Mouse (Mus musculus) heart, embryonic 16.5 days (tissue): ENCODE measurements around the gene Nr1i3. TPM values are rescaled to one million over a fixed set of nuclear protein-coding genes. Genes with fewer than 3 reads are reported as not detected.
A peak's percentile ranks its signal among the peaks of the same experiment; 100 is the strongest.

Experiments used
- ATAC-seq: fragments of 200-750 bp; cut with Nextera tagmentation; replicated peaks from 2 replicates; pipeline ENCODE4 v1.8.0; 2017; ENCODE audit warnings: moderate number of reproducible peaks; ENCODE audit not compliant: insufficient read depth, low FRiP score; ENCODE audit errors: extremely low read depth
- H3K27ac ChIP-seq: fragments of 300-500 bp; sonication (generic); 2 replicates; pipeline ENCODE4 v1.5.1; 2014; ENCODE audit warnings: mild to moderate bottlenecking, low read length, control low read depth, moderate library complexity
- H3K27me3 ChIP-seq: fragments of 300-500 bp; sonication (generic); 2 replicates; pipeline ENCODE4 v1.6.1; 2014; ENCODE audit warnings: low read length, mixed read lengths; ENCODE audit not compliant: control insufficient read depth, insufficient read depth
- H3K36me3 ChIP-seq: fragments of 300-500 bp; sonication (generic); 2 replicates; pipeline ENCODE4 v1.6.1; 2014; ENCODE audit not compliant: control insufficient read depth, insufficient read depth
- H3K4me1 ChIP-seq: fragments of 300-500 bp; sonication (generic); 2 replicates; pipeline ENCODE4 v1.6.1; 2014; ENCODE audit warnings: low read length, mixed read lengths; ENCODE audit not compliant: control insufficient read depth, insufficient read depth
- H3K4me2 ChIP-seq: fragments of 300-500 bp; sonication (generic); 2 replicates; pipeline ENCODE4 v1.6.1; 2014; ENCODE audit warnings: low read depth, mild to moderate bottlenecking, control low read depth, low read length
- H3K4me3 ChIP-seq: fragments of 300-500 bp; sonication (generic); 2 replicates; pipeline ENCODE4 v1.5.1; 2014; ENCODE audit warnings: mild to moderate bottlenecking, control low read depth, low read length
- H3K9ac ChIP-seq: fragments of 300-500 bp; sonication (generic); 2 replicates; pipeline ENCODE4 v1.6.1; 2014; ENCODE audit warnings: low read length, control low read depth
- H3K9me3 ChIP-seq: fragments of 300-500 bp; sonication (generic); replicated peaks from 2 replicates; pipeline ENCODE4 v1.6.1; 2016; ENCODE audit warnings: low read length; ENCODE audit not compliant: control insufficient read depth
- WGBS: fragments of 180-500 bp; shearing (Covaris S2); extraction: QIAGEN DNeasy Blood & Tissue Kit; methylation state at CpG from one replicate; pipeline ENCODE4 v1.1.7; 2014; 5-methylcytosine and 5-hydroxymethylcytosine counted together
- polyA plus RNA-seq: library from polyadenylated mRNA; unstranded; fragments of >200 nt; fragmentation: Nextera tagmentation; extraction: Ambion mirVana; gene quantifications from 2 replicates; pipeline ENCODE4 v1.2.1, GENCODE M21; 2015

Gene Nr1i3
- polyA plus RNA-seq, 1 experiment from 2014 or later: 0.43 TPM

DNA sequence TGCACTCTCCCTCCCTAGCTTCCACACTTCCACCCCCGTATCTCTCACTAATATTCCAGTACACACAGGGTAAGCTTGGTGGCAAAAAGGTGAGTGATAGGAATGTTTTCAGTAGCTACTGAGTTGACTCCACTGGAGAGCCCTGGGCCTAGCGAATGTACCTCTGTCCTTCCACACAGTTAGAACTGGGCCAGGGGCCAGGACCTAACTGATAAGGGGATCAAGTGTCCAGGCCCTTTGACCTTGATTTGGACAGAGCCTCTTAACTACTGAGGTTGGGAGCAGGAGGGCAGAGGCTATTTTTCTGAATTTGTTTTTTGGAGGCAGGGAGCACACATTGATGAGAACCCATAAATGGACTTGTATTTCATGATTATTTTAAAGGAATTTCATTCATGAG lies 10.0 kb downstream of the Nr1i3 start:
- Histone ChIP-seq H3K9ac (no peak overlapping the region), H3K4me3 (no peak overlapping the region), H3K36me3 (peaks cover 15% of the 10 kb centered on the region), H3K9me3 (no peaks in the 10 kb centered on the region), H3K27ac (no peak overlapping the region), H3K4me1 (peaks cover 10% of the 10 kb centered on the region), H3K4me2 (no peak overlapping the region), H3K27me3 (no peaks in the 10 kb centered on the region)
- no peak for ATAC-seq
- 58% methylated on average over 2 of the region's 2 CpGs for WGBS

- Histone ChIP-seq H3K4me2 (no peak within 1 kb of the TSS), H3K9me3 (no peaks in the 10 kb centered on the region), H3K27me3 (no peaks in the 10 kb centered on the region), H3K36me3 (peaks cover 5% of the 10 kb centered on the region), H3K4me1 (peaks cover 10% of the 10 kb centered on the region), H3K9ac (no peak within 1 kb of the TSS), H3K27ac (no peak within 1 kb of the TSS), H3K4me3 (no peak within 1 kb of the TSS)
- WGBS: 78% methylated on average over 5 of the region's 5 CpGs
- no peak for ATAC-seq
Measured at GRCm38 (mm10) chr1:171224857-171225256, 11.1 kb downstream of the Nr1i3 start, which contains the start of gene Apoa2. Gene Apoa2, plus strand, starts transcription at chr1:171225054.

DNA sequence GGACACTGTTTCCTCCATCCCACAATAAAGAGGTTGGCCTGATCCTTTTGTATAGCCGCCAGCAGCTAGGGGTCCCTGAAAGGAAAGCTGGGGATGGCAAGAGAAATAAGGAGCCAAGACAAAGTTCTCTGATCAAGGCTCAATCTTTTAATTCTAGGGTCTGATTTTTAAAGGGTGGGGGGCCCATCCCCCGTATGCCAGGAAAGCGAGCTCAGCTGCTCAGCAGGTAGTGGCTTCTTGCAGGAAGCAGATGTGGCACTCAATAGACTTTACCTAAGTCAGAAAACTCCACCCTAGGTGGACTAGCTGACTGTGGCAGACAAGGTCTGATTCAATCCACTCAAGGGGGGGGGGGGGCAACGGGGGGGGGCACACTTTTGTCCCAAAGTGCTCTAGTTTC lies 13.0 kb downstream of the Nr1i3 start:
- 58% methylated on average over 4 of the region's 4 CpGs for WGBS
- no peak overlapping the region for H3K9ac ChIP-seq
- no peak for ATAC-seq
- no peak overlapping the region for H3K4me3 ChIP-seq
- no peak overlapping the region for H3K4me2 ChIP-seq
- H3K36me3 ChIP-seq: no peaks in the 10 kb centered on the region
- no peaks in the 10 kb centered on the region for H3K27me3 ChIP-seq
- no peak overlapping the region for H3K27ac ChIP-seq
- H3K4me1 ChIP-seq: peaks cover 2% of the 10 kb centered on the region; the same call in 1 of the 2 replicates
- H3K9me3 ChIP-seq: no peaks in the 10 kb centered on the region

- Histone ChIP-seq H3K27me3 (no peaks in the 10 kb centered on the region), H3K4me1 (peaks cover 2% of the 10 kb centered on the region; the same call in 1 of the 2 replicates), H3K9me3 (no peaks in the 10 kb centered on the region), H3K4me2 (no peak overlapping the region), H3K9ac (no peak overlapping the region), H3K27ac (no peak overlapping the region), H3K36me3 (no peaks in the 10 kb centered on the region), H3K4me3 (no peak overlapping the region)
- 76% methylated on average over 1 of the region's 1 CpGs for WGBS
- ATAC-seq: no peak
Measured at GRCm38 (mm10) chr1:171227879-171228278, 14.1 kb downstream of the Nr1i3 start.

GRCm38 (mm10) chr1:171229750-171230149 lies 16.0 kb downstream of the Nr1i3 start:
- Histone ChIP-seq H3K4me1 (no peaks in the 10 kb centered on the region), H3K27ac (no peak overlapping the region), H3K36me3 (peaks cover 8% of the 10 kb centered on the region), H3K4me2 (no peak overlapping the region), H3K4me3 (no peak overlapping the region), H3K27me3 (no peaks in the 10 kb centered on the region), H3K9ac (no peak overlapping the region), H3K9me3 (no peaks in the 10 kb centered on the region)
- ATAC-seq: no peak
- WGBS: 59% methylated on average over 6 of the region's 6 CpGs

GRCm38 (mm10) chr1:171230215-171230614 lies 16.4 kb downstream of the Nr1i3 start:
- 79% methylated on average over 3 of the region's 3 CpGs for WGBS
- no peaks in the 10 kb centered on the region for H3K4me1 ChIP-seq
- no peak overlapping the region for H3K4me2 ChIP-seq
- H3K4me3 ChIP-seq: no peak overlapping the region
- no peak overlapping the region for H3K9ac ChIP-seq
- H3K36me3 ChIP-seq: peaks cover 13% of the 10 kb centered on the region
- H3K27ac ChIP-seq: no peak overlapping the region
- no peaks in the 10 kb centered on the region for H3K9me3 ChIP-seq
- no peak for ATAC-seq
- H3K27me3 ChIP-seq: no peaks in the 10 kb centered on the region

- H3K4me1 ChIP-seq: peaks cover 8% of the 10 kb centered on the region
- no peak overlapping the region for H3K4me2 ChIP-seq
- no peaks in the 10 kb centered on the region for H3K27me3 ChIP-seq
- H3K9me3 ChIP-seq: no peaks in the 10 kb centered on the region
- peaks cover 28% of the 10 kb centered on the region for H3K36me3 ChIP-seq
- H3K4me3 ChIP-seq: no peak overlapping the region
- 63% methylated on average over 4 of the region's 4 CpGs for WGBS
- H3K27ac ChIP-seq: no peak overlapping the region
- H3K9ac ChIP-seq: no peak overlapping the region
- no peak for ATAC-seq
Measured at GRCm38 (mm10) chr1:171231844-171232243, 18.1 kb downstream of the Nr1i3 start.

- Histone ChIP-seq H3K36me3 (peaks cover 33% of the 10 kb centered on the region), H3K27me3 (no peaks in the 10 kb centered on the region), H3K9ac (no peak overlapping the region), H3K27ac (no peak overlapping the region), H3K4me1 (peaks cover 8% of the 10 kb centered on the region), H3K4me3 (no peak overlapping the region), H3K4me2 (no peak overlapping the region), H3K9me3 (no peaks in the 10 kb centered on the region)
- 80% methylated on average over 5 of the region's 5 CpGs for WGBS
- no peak for ATAC-seq
Measured at GRCm38 (mm10) chr1:171232348-171232747, 18.6 kb downstream of the Nr1i3 start.

- no peak for ATAC-seq
- H3K27ac ChIP-seq: peak overlapping the region; percentile 9; the same call in 1 of the 2 replicates
- peaks cover 8% of the 10 kb centered on the region for H3K4me1 ChIP-seq
- H3K27me3 ChIP-seq: no peaks in the 10 kb centered on the region
- 57% methylated on average over 12 of the region's 12 CpGs for WGBS
- no peak overlapping the region for H3K9ac ChIP-seq
- no peaks in the 10 kb centered on the region for H3K9me3 ChIP-seq
- peaks cover 40% of the 10 kb centered on the region for H3K36me3 ChIP-seq
- no peak overlapping the region for H3K4me2 ChIP-seq
- H3K4me3 ChIP-seq: no peak overlapping the region
Measured at GRCm38 (mm10) chr1:171232800-171233730, 19.3 kb downstream of the Nr1i3 start.
